Mouse (Mus musculus): ENCODE data around the gene Txnrd1.

Gene Txnrd1

GRCm38 (mm10) chr10:82866356-82866755 is 32.6 kb downstream of the Txnrd1 start, which contains the start of gene Eid3:
Gene Eid3, plus strand, starts transcription at chr10:82866626.
- DNase-seq (ENCODE audit: low spot score in 2 of 2), result peak in 1 of 2 experiments; percentile 22

- DNase-seq (ENCODE audit: low spot score in 2 of 2), result no peak
Observed at GRCm38 (mm10) chr10:82866832-82867231, 33.1 kb downstream of the Txnrd1 start.

DNA sequence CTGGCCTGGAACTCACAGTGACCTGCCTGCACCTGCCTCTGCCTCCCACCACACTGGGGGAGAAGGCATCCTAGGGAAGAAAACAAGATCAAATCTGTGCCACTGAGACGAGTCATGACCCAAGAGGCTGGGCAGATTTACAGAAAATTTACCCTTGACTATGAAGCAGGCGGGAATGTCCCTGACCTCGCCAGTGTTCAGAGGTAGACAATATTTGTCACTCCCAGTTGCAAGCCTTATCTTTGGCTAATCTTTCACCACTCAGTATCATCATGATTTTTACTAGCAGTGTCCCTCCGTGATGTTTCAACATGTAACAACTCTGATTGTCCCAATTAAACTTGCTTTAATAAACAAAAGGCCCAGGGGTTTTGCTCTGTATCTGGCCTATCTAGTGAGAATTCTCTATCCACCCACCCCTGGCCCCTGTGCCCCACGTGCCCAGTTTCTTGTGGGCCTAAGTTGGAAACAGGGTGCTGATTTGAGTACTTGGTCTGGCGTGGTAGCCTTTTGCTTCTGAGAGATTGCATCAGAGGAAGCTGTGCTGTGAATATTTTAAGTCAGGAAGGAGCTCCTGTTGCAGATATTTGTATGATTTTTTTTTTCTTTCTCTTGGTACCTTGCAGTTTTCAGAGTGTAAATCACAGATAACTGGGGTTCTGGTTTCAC is 34.8 kb downstream of the Txnrd1 start:
- no peak for DNase-seq (ENCODE audit: low spot score in 2 of 2)

DNA sequence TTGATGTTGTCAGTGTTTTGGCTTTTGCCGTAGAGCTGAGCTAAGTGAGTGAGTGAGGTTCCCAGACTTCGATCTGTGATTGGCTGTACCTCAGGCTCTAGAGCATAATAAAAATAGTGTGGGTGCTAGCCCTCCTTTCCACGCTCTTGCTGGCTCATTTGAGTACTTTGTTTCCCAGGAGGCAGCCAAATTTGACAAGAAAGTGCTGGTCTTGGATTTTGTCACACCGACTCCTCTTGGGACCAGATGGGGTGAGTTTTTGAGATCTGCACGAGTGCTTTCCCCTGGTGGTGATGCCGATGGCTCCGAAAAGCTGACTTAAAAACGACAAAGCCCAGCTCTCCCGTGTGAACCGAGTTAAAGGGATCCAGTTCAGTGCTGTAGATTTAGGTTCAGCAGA is 41.7 kb downstream of the Txnrd1 start:
- no peak for DNase-seq (ENCODE audit: low spot score in 2 of 2)

DNA sequence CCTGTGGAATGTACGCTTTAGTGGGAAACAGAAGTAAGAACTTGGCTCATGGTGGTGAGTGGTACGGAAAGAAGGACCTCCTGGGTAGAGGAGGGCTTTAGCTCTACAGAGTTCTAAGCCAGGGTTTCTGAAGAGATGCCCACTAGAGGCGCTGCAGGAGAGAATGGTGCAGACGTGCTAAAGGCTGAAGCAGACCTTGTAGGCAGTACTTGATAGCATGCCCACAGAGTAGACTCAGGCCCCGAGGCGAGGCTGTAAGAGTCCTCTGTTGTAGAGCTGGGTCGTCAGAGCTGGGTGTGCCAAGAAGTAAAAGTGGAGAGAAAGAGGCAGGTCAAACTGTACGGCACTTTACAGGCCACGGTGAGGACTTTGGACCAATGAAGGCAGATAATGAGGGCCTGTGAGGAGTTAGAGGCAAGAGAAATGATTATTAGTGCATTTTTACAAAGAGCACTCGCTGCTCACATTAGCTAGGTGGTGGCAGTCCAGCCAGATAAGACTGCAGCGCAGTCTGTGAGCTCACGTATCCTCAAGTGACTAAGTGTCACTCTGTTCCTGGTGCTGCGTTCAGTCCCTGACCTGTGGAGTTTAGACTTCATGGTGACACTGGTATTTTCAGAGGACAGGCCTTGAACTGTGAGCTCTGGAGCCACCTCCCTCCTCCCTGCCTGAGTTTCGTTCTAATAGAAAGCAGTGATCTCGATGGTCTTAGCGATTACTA is 42.5 kb downstream of the Txnrd1 start:
- DNase-seq (ENCODE audit: low spot score in 2 of 2), result peak; percentile 30 to 31

GRCm38 (mm10) chr10:82887354-82887753 is 53.6 kb downstream of the Txnrd1 start:
- peak; percentile 23 to 26 for DNase-seq (ENCODE audit: low spot score in 2 of 2)

- DNase-seq (ENCODE audit: low spot score in 2 of 2), result no peak
Observed at GRCm38 (mm10) chr10:82888576-82888975, 54.8 kb downstream of the Txnrd1 start.

- no peak for DNase-seq (ENCODE audit: low spot score in 2 of 2)
Observed at GRCm38 (mm10) chr10:82889447-82889973, 55.8 kb downstream of the Txnrd1 start.

- DNase-seq (ENCODE audit: low spot score in 2 of 2), result peak in 1 of 2 experiments; percentile 25
Observed at GRCm38 (mm10) chr10:82890936-82891335, 57.2 kb downstream of the Txnrd1 start.

- no peak for DNase-seq (ENCODE audit: low spot score in 2 of 2)
Observed at GRCm38 (mm10) chr10:82891427-82891826, 57.7 kb downstream of the Txnrd1 start.

- DNase-seq (ENCODE audit: low spot score in 2 of 2), result peak; percentile 27 to 47
Observed at GRCm38 (mm10) chr10:82892442-82893055, 58.8 kb downstream of the Txnrd1 start.

- DNase-seq (ENCODE audit: low spot score in 2 of 2), result no peak
Observed at GRCm38 (mm10) chr10:82893872-82894650, 60.3 kb downstream of the Txnrd1 start.

- DNase-seq (ENCODE audit: low spot score in 2 of 2), result no peak
Observed at GRCm38 (mm10) chr10:82897936-82898335, 64.2 kb downstream of the Txnrd1 start.

DNA sequence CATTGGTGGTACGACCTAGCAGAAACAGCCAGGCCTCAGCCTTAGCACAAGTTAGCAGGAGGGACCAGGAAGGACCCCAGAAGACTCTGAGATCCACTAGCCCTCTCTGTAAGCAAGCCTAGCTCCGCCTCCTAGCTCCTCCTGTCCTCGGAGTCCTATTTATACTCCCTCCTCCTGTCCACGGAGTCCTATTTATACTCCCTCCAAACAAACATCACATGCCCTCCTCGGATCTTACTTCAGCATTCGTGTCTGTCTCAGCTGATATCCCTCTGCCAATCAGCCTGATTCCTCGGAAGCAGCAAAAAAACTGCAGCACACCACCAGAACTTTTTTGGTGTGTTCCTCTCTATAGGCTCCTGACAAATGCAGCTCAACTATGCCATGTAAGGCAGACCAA is 65.1 kb downstream of the Txnrd1 start:
- DNase-seq (ENCODE audit: low spot score in 2 of 2), result no peak

DNA sequence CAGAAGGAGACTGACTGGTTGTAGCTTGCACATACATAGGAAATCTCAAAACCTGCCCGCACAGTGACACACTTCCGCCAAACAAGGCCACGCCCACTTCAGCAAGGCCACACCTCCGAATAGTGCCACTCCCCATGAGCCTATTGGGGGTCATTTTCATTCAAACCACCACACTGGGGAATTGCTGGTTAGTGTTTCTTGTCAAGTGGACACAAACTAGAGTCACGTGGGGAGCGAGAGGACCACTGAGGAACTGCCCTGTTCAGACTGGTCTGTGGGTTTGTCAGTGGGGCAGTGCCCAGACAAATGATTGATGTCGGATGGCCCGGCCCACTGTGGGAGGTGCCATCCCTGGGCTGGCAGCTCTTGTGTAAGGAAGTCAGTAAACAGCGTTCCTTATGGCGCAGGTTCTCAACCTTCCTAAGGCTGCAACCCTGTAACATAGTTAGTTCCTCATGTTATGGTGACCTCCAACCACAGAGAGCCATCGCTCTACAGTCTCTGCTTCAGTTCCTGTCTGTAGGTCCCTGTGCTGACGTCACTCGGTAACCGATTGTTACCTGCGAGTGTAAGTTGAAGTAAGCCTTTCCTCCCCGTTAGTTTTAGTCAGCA is 66.2 kb downstream of the Txnrd1 start:
- DNase-seq (ENCODE audit: low spot score in 2 of 2), result peak; percentile 14 to 21

- DNase-seq (ENCODE audit: low spot score in 2 of 2), result no peak
Observed at GRCm38 (mm10) chr10:82900546-82900945, 66.8 kb downstream of the Txnrd1 start.

DNA sequence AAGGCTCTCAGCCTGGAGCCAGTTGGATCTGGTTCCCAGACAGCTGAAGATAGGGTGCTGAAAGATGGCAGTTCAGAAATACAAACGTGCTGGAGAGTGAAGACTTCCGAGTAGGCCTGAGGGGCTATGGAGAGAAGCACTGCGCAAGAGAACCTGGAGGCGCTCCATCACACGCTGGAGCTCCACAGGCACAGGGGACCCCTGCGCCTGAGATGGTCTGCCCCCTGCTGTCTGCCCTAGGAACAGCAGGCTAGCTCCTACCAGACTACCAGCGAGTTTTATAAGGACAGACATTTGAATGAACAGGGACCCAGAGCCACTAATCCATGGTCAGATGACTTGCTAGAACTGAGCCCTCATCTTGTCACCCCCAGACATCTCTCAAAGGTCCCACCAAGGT is 67.7 kb downstream of the Txnrd1 start:
- DNase-seq (ENCODE audit: low spot score in 2 of 2), result peak; percentile 75 to 78

DNA sequence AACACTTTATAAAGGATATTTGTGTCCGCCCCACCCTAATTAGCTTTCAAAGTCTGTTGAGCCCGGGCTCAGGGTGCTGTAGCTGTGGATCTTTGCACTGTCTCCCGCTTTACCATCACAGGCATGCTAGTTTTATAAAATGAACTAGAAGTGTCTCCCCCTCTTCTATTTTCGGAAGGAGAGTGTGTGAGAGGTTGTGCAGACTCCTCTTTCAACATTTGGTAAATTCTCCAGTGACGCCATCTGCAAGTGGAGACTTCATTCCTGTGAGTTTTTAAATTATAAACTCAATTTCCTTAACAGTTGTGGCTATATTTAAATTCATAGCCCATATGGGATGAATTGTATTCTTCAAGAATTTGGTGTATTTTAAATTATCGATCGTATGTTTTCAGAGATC is 74.8 kb downstream of the Txnrd1 start:
- DNase-seq (ENCODE audit: low spot score in 2 of 2), result no peak

DNA sequence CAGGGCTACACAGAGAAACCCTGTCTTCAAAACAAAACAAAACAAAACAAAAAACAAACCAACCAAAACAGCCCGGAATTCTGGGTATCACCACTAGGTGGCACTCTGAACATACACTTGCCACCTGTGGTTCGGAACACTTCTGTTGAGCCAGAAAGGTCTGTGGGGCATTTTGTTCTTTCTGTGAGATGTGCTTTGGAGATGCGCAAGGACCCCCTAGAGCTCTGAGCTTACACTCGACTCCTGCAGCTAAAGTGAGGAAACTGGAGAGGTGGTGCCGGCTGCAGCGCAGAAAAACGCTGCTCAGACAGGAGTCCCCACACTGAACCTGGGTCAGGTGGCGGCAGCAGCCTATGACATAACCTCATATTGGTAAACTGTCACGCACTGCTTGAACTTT is 75.6 kb downstream of the Txnrd1 start:
- DNase-seq (ENCODE audit: low spot score in 2 of 2), result peak; percentile 15 to 44

DNA sequence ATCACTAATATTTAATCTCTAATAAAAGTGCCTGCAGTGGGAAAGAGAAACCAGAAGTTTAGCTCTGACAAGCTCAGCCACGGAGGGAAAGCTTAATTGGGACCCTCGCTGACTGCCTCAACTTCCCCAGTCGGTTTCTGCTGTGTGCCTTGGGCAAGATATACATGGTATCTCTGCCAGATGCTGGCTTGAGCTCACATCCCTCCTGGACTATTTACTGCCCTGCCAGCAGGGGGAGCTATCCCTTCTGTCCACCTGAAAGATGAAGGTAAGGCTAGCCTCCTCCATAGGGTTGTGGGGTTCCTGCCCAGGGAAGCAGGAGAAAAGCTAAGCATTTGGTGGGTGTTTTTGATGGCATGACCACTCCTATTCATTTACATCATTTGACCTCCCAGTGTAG is 76.4 kb downstream of the Txnrd1 start:
- peak in 1 of 2 experiments; percentile 24 for DNase-seq (ENCODE audit: low spot score in 2 of 2)

DNA sequence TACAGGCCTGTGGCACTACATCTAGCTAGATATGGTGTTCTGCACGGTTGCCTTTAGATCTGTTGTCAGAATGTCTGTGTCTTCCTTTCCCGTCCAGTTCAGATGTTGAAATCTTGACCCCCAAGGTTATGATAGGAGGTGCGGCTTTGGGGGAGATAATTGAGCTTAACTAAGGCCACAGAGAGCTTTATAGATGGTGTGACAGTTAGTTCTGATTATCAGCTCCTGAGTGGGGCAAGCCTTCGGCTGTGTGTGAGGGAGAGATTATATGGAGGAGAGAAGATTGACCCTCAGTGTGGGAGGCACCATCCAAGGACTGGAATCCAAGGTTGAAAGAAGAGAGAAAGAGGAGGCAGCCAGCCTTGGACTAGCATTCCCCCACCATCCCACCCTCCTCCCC is 79.5 kb downstream of the Txnrd1 start:
- no peak for DNase-seq (ENCODE audit: low spot score in 2 of 2)

Data from spleen, postnatal 36 days (tissue).